Mouse (Mus musculus) fat pad, adult 2 months (tissue): ENCODE measurements around the gene Efna5.

Experiments used
- DNase-seq: peaks from one replicate; pipeline ENCODE4 v3.0.0-alpha.2; 2011; ENCODE audit warnings: low read depth, low spot score; ENCODE audit errors: extremely low read depth

Efna5 gene

GRCm38 (mm10) chr17:62881176-62881790 is at the start of gene Efna5:
Efna5 (minus strand) TSS chr17:62881317.
- DNase-seq, result no peak

- no peak for DNase-seq
Measured at GRCm38 (mm10) chr17:62915304-62915703, 34.2 kb upstream of the Efna5 start.

- no peak for DNase-seq
Measured at GRCm38 (mm10) chr17:62905692-62906445, 24.8 kb upstream of the Efna5 start.

- DNase-seq, result no peak
Measured at GRCm38 (mm10) chr17:62899066-62899465, 17.9 kb upstream of the Efna5 start.

GRCm38 (mm10) chr17:62889991-62890390 is 8.9 kb upstream of the Efna5 start:
- no peak for DNase-seq

GRCm38 (mm10) chr17:62884129-62884506 is 3.0 kb upstream of the Efna5 start:
- no peak for DNase-seq

- no peak for DNase-seq
Measured at GRCm38 (mm10) chr17:62883476-62884128, 2.5 kb upstream of the Efna5 start.

- peak; percentile 83 for DNase-seq
Measured at GRCm38 (mm10) chr17:62882726-62883475, 1.8 kb upstream of the Efna5 start.

- no peak for DNase-seq
Measured at GRCm38 (mm10) chr17:62881791-62882725, 941 bp upstream of the Efna5 start.

GRCm38 (mm10) chr17:62880311-62881175 is 574 bp downstream of the Efna5 start:
- no peak for DNase-seq

- no peak for DNase-seq
Measured at GRCm38 (mm10) chr17:62879526-62880310, 1.4 kb downstream of the Efna5 start.

GRCm38 (mm10) chr17:62875727-62876126 is 5.4 kb downstream of the Efna5 start:
- DNase-seq, result no peak

GRCm38 (mm10) chr17:62871928-62872327 is 9.2 kb downstream of the Efna5 start:
- DNase-seq, result no peak

- DNase-seq, result no peak
Measured at GRCm38 (mm10) chr17:62871191-62871590, 9.9 kb downstream of the Efna5 start.

GRCm38 (mm10) chr17:62870446-62870845 is 10.7 kb downstream of the Efna5 start:
- DNase-seq, result no peak

GRCm38 (mm10) chr17:62864966-62865365 is 16.2 kb downstream of the Efna5 start:
- no peak for DNase-seq

GRCm38 (mm10) chr17:62863004-62863403 is 18.1 kb downstream of the Efna5 start:
- DNase-seq, result no peak

GRCm38 (mm10) chr17:62862298-62862999 is 18.7 kb downstream of the Efna5 start:
- DNase-seq, result no peak
